Mouse (Mus musculus): ENCODE data around the gene Kcnh8.

The Kcnh8 gene

DNA sequence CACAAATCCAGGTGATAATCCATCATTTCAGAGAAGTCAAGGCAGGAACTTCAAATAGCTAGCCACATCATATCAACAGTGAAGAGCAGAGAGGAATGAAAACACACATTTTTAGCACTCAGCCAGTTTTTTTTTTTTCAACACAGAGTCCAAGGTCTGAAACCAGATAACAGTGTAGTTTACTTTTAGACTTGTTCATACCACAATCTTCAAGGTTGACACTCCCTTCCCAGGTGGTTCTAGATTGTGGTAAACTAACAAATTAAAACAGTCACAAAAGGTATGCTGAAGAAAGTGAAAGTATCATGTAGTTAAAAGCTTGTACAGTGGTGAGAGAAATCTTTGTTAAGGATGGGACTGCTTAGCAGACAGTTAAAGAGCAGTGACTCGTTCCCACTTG, 216.5 kb downstream of the Kcnh8 start:
- no peak for DNase-seq (ENCODE audit: low spot score in 2 of 2)

DNA sequence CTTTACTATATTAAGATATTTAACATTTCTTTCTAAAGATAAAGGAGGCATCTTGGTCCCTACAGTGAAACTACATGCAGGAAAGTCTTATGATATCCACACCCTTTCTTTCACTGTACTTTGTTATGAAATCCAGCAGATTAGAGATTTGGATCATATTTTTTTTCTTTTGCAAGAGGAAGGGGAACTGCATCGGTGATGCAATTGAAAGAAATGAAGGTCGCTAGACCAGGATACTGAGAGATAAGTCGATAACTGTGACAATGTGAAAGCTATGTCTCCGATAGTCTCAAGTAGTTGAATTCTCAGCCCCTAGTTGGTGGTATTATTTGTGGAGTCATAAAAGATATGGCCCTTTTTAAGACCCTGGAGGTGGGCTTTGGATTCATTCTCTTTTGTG, 227.2 kb downstream of the Kcnh8 start:
- no peak for DNase-seq (ENCODE audit: low spot score in 2 of 2)

DNA sequence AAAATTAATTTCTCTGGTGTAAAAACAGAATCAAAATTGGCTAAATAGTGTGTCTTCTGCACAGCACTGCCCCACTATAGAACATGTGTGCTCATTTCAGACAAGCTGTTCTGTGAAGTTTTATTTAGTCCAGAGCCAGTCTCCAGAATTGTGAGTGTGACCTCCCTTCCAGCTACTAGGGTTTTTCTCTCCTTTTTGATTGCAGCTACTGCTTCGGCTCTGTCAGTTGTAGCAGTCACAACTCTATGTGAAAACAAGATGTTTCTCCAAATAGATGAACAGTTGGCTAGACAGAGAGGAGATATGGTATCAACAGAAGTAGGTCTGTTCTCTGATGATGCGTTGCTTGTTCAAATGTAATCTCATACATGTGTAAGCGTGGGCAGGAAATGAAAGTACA, 270.7 kb downstream of the Kcnh8 start:
- no peak for DNase-seq (ENCODE audit: low spot score in 2 of 2)

DNA sequence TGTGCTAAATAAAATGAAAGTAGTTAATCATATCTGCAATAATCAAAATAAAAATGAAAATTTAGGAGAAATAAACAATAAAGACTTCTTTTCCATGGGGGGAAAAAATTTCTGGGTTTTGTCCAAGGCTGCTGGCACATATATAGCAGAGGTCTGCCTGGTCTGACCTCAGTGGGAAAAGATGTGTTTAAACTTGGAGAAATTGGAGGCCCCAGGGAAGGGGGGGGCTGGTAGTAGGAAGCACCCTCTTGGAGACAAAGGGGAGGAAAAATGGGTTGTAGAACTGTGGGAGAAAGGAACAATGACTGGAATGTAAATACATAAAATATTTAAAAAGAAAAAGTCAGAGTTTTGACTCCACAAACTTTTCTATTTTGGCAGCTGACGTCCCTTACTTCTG, 276.5 kb downstream of the Kcnh8 start:
- no peak for DNase-seq (ENCODE audit: low spot score in 2 of 2)

DNA sequence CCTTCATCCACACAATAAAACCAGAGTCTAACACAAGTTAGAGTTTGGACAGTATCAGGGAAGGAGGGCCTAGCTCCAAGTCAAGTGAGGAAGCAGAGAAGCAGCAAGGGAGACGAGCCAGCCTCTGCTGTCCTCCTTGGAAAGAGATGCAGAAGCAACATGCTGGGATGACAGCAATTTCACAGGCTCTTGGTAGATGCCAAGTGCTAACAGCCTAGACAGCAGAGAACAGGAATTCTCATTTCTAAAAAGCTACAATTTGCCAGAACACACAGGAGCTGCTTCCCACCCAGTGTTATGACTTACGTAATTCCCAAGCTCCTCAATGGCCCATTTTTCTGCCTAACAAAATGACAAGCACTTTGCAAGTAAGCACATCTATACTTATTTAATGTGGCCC, 277.5 kb downstream of the Kcnh8 start:
- DNase-seq (ENCODE audit: low spot score in 2 of 2), result no peak

DNA sequence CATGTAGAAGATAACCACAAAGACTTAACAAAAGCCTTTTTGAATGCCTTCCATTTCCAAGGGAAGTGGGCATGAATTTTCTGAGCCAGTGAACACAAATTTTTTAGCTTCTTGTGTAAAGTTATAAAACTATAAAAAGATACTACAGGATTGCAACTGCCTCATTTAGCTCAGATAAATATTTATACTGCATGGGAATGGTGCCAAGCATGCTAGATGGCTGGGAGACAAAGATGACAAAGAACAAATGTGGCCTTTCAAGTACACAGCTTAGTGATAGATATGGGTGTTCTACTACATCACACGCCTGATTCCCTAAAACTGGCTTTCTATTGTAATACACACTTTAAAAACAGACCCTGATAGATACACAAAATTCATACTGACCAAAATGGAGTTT, 282.7 kb downstream of the Kcnh8 start:
- DNase-seq (ENCODE audit: low spot score in 2 of 2), result no peak

DNA sequence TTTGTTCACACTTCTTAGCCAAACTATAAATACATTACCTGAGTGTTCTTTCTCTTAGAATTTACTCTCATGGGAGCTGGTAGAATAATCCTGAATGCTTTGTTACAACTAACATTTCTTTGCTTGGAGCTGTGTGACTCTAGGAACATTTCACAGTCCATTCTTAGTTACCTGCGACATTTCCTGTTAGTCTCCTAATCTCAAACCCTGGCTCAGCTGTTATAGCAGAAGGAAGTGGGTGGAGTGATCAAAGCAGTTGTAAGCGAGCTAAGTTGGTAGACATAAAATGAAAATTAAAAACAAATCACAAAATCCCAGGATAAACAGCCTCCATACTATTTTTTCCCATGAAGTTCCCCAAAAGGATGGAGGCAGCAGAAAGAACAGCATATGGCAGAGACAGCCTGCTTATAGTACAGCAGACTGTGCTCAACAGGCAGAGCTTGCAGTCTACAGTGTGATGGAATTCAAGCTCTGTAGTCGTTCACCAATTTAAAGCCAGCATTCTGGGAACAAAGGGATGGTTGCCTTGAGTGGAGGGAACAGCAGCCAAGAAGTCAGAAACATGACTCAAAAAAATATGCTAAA, 318.1 kb downstream of the Kcnh8 start:
- no peak for DNase-seq (ENCODE audit: low spot score in 2 of 2)

DNA sequence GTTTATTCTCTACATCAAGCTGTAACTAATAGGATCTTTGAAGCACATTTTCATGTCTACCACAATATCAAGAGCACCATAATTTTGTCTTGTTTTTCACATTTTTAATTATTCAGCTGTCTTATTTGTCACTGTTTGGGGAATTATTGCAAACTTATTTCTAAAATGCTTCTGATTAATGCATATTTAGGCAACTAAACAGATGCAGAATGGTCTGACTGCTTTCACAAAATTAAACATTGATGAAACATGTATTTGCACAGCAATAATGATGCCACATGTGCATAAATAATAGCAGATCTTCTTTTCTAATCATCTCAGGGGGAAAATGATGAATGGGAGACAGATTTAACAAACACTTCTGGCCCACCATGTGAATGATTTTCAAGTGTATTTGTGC, 341.5 kb downstream of the Kcnh8 start:
- no peak for DNase-seq (ENCODE audit: low spot score in 2 of 2)

DNA sequence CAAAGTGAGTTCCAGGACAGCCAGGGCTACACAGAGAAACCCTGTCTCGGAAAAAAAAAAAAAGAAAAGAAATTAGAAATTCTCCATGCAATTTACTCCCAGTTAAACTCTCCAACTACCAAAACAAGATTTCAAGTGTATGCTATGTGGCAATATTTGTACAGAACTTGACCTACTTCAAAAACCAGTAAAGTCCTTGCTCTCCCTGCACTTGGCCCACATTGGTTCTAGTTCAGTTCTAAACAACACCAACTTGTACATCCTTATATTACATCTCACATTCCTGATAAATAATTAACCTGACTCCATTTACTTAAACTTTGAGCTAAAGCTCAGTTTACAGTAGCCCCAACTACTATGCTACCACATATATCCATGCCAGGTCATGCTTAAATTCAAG, 370.2 kb downstream of the Kcnh8 start:
- DNase-seq (ENCODE audit: low spot score in 2 of 2), result no peak

DNA sequence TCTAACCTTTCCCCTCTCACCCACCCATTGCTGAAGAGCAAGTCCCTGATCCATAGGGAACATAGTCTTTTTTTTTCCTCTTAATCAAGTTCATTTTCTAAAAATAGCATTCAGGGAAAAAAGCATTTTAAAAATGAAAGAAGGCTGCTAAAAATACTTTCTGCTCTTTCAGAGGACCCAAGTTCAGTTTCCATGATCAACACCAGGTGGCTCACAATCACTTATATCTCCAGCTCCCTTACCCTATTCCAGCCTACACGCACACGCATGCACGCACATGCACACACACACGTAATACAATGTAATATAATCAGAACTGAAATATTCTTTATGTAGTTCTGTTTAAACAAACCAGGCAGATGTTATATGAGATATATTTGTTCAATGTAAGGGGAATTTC, 378.4 kb downstream of the Kcnh8 start:
- DNase-seq (ENCODE audit: low spot score in 2 of 2), result no peak

All from cerebellum, postnatal 4 days (tissue).